Mouse (Mus musculus): Measurements from ENCODE around the gene Rdh11.

DNA sequence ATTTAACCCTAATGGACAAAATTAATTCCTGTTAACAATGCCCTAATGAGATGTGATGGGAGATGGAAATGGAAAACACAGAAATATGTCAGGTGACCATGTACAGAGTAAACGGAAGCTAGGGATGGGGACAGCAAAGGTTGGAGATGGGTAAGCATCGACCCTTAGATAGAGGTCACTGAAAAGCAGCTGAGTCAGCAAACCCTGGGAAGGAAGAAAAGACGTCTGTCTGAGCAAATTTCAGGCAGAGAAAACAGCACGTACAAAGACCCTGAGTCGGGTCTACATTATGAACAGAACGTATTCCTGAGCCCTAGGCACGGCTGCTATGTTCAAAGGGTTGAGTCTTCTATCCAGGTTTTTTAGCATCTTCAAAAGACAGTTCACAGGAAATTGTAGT is 55.1 kb downstream of the Rdh11 start:
- no peak for TF ChIP-seq POLR2A (IDR thresholded peaks at IDR 0.05; ENCODE audit: insufficient read depth, low read depth, low read length)
- TF ChIP-seq CTCF (IDR thresholded peaks at IDR 0.05) = no peak
- no peak for TF ChIP-seq EP300 (IDR thresholded peaks at IDR 0.05; ENCODE audit: insufficient read depth, low read depth, low read length)

Measured in heart, adult 2 months (tissue).